Mouse (Mus musculus): ENCODE data around the gene Ric1.
"Not testable (repeated sequence)": the region's sequence is repeated elsewhere in the genome, so short reads cannot be mapped to it uniquely, and the experiment has no call there.

DNA sequence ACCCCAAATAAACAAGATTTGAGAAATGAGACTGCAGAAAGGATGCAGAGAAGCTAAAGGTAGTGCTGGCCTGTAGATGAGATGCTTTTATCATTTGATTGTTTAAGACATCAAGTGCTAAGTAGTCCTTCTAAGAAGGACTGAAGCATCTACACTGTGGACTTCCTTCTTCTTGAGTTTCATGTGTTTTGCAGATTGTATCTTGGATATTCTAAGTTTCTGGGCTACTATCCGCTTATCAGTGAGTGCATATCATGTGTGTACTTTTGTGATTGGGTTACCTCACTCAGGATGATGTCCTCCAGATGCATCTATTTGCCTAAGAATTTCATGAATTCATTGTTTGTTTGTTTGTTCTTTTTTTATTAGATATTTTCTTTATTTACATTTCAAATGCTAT is 29.9 kb downstream of the Ric1 start:
- TF ChIP-seq CTCF, EP300 (IDR thresholded peaks at IDR 0.05): not testable (repeated sequence)
